22 mouse cellular contexts compared by ENCODE assay signal in the genomic region with DNA sequence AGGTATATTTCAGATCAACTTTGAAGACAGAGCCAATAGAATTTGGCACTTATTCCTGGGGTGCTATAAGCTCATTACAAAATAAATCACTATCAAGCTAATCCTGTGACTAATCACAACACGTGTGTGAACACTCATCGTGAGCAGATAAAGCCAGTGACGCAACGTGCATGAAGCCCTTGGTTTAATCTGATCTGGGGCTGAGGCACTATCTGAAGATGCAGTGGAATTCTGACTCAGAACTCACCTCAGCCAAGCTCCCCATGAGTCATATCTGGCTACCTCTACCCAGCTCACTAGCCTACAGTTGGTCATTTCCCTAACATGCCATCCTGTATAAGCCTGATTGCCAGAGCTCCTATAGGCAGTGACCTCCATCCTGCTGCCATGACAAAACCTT. TPM values are rescaled to one million over a fixed set of nuclear protein-coding genes. Genes with fewer than 3 reads are reported as not detected.
DNase-seq lines count a peak whose midpoint lies in the region; TF ChIP-seq lines count a peak whose summit lies in the region.
"Had no signal": no experiment of that assay in that cellular context is flagged by ENCODE, and none has a peak within 500 bp of the region (broad histone marks: within the 10 kb centered on the region; RNA-seq: fewer than 3 reads in every experiment).

No protein-coding gene starts in this region.

- no peak for TF ChIP-seq CTCF in lung, adult 2 months (IDR thresholded peaks at IDR 0.05; ENCODE audit: insufficient read depth, low read length)

- no peak for TF ChIP-seq POLR2A in lung, adult 2 months (IDR thresholded peaks at IDR 0.05; ENCODE audit: borderline replicate concordance, extremely low read depth, low read depth, low read length)

- DNase-seq in lung, adult 18-20 months, result peak; percentile 1 to 3
- DNase-seq in lung, adult 2 months, result no peak
- DNase-seq in 3T3-L1 (ENCODE audit: low read depth, low spot score) (peak; percentile 85), 416B (ENCODE audit: low read depth) (peak; percentile 55)
- peak; percentile 4 to 8 for DNase-seq in cerebellum, postnatal 36 days
- DNase-seq in adrenal gland, postnatal 10 days, result no peak
- DNase-seq in left cerebral cortex, postnatal 4 days, result no peak
- DNase-seq: adrenal gland, adult 2 months; gastrocnemius, adult 2 months; heart, postnatal 14 days; kidney, adult 8-10 months; kidney, postnatal 25 days; lung, embryonic 14.5 days; right cerebral cortex, postnatal 25 days; thymus, adult 2 months had no signal

- WGBS in lung, adult 2 months, result 83% methylated on average over 4 of the region's 4 CpGs

- H3K4me1 ChIP-seq in lung, adult 2 months (ENCODE audit: control insufficient read depth, insufficient read depth, low read length), result no peaks in the 10 kb centered on the region
- H3K4me1 ChIP-seq: embryonic facial prominence, embryonic 15.5 days; heart, embryonic 12.5 days; hindbrain, embryonic 12.5 days; limb, embryonic 10.5 days; midbrain, embryonic 12.5 days; stomach, embryonic 15.5 days had no signal

- no peak overlapping the region for H3K4me3 ChIP-seq in lung, adult 2 months (replicated peaks; ENCODE audit: extremely low read depth, low read depth, low read length)
- H3K4me3 ChIP-seq: embryonic facial prominence, embryonic 15.5 days; gastrocnemius, adult 2 months; heart, embryonic 12.5 days; hindbrain, embryonic 12.5 days; limb, embryonic 10.5 days; midbrain, embryonic 12.5 days; stomach, embryonic 15.5 days had no signal

- intact Hi-C loops in left cerebral cortex, postnatal 4 days (cut with DNase I), result no loop called here

RNA-seq across cellular contexts. Expression of a gene that starts 43.2 kb away (rescaled TPM):
- polyA plus RNA-seq in lung, adult 2 months (2012; rRNA removed), result 0.12 and 0.98 TPM in 2 replicates
- total RNA-seq in adrenal gland, postnatal 10 days (2021), result 10 to 100 TPM; 12.1 to 88.4 TPM
- 10 to 100 TPM; 14.9 to 15.9 TPM for total RNA-seq in left cerebral cortex, postnatal 4 days (2021)
- polyA plus RNA-seq: limb, embryonic 10.5 days; liver, embryonic 11.5 days had no signal

Comparison
In these comparisons a context has a peak if more than half of its experiments do, and no peak if none do; other contexts are left out.
1. DNase-seq: peak in lung, adult 18-20 months (2 of 2), 3T3-L1 (single experiment), 416B (single experiment) and cerebellum, postnatal 36 days (2 of 2); none in lung, adult 2 months (single experiment), adrenal gland, postnatal 10 days (single experiment) and left cerebral cortex, postnatal 4 days (single experiment).